Mouse (Mus musculus): ENCODE data around the gene Cenpx.

- no peak for TF ChIP-seq CTCF (IDR thresholded peaks at IDR 0.05; ENCODE audit: extremely low read depth, insufficient read depth, low read length)
- no peak for TF ChIP-seq POLR2A (IDR thresholded peaks at IDR 0.05; ENCODE audit: extremely low read depth, insufficient read depth, low read length)
Observed at GRCm38 (mm10) chr11:120684660-120685059, 28.9 kb downstream of the Cenpx start.

All from cortical plate, adult 2 months (tissue).